Mouse (Mus musculus) R1 (cell line): ENCODE measurements at regions not wholly inside any gene's neighbourhood (a gene's known extent, or its start where the extent isn't known, plus 50 kb on each side); places are given as distances from the start of the nearest gene placed in this dataset.
A peak's percentile ranks its signal among the peaks of the same experiment; 100 is the strongest.

Source experiments
- DNase-seq: peaks from one replicate; pipeline ENCODE4 v3.0.0-alpha.2; 2018; ENCODE audit warnings: low read depth, low spot score

GRCm38 (mm10) chrX:146019645-146020044 lies 514.7 kb upstream of the Amot start:
- no peak for DNase-seq

- DNase-seq, result peak; percentile 53
Measured at GRCm38 (mm10) chrX:146011981-146012380, 507.0 kb upstream of the Amot start.
